Mouse (Mus musculus) CH12.LX (cell line): ENCODE results near the gene Rps26.

Experiments used
- CHD2 ChIP-seq: IDR thresholded peaks from 2 replicates; pipeline ENCODE4 v1.6.1; 2011; ENCODE audit warnings: low read length, improper control_type of control experiment
- CTCF ChIP-seq, 2 experiments: IDR thresholded peaks in 1 of 2; conservative IDR thresholded peaks in 1 of 2; 2 replicates each; pipeline ENCODE4 v1.5.1; 2011 to 2012; ENCODE audit warnings: low read depth in 2 of 2, low read length in 2 of 2, improper control_type of control experiment in 1 of 2, inconsistent platforms in 1 of 2, mild to moderate bottlenecking in 1 of 2, moderate library complexity in 1 of 2
- EP300 ChIP-seq: IDR thresholded peaks from 2 replicates; pipeline ENCODE4 v1.6.1; 2011; ENCODE audit warnings: low read length, improper control_type of control experiment
- HCFC1 ChIP-seq: IDR thresholded peaks from 2 replicates; pipeline ENCODE4 v1.6.1; 2012; ENCODE audit warnings: low read depth, mild to moderate bottlenecking, inconsistent platforms, low read length, improper control_type of control experiment
- MAX ChIP-seq: IDR thresholded peaks from 2 replicates; pipeline ENCODE4 v1.6.1; 2011; ENCODE audit warnings: low read length, improper control_type of control experiment
- POLR2A ChIP-seq: IDR thresholded peaks from 2 replicates; pipeline ENCODE4 v1.6.1; 2011; ENCODE audit warnings: low read depth, mild to moderate bottlenecking, improper control_type of control experiment, low read length
- USF1 ChIP-seq: IDR thresholded peaks from 2 replicates; pipeline ENCODE4 v1.6.1; 2014; ENCODE audit warnings: low read depth, mild to moderate bottlenecking, inconsistent platforms, low read length, improper control_type of control experiment

GRCm38 (mm10) chr10:128626311-128627310, at the start of gene Rps26:
- TF ChIP-seq CHD2 (peak; percentile 95), HCFC1 (peak; percentile 97), MAX (peak; percentile 50), EP300 (0 out of 2 replicates have a peak, but pooled peaks have one; percentile 37), CTCF (conservative IDR thresholded peaks at IDR 0.05 in 1 of 2, IDR thresholded peaks at IDR 0.05 in 1 of 2; ENCODE audit: low read depth in 2 of 2, low read length in 2 of 2) (peak in 1 of 2 experiments; percentile 77; a peak in 2 of 4 replicates), POLR2A (peak; percentile 99), USF1 (no peak)
